Mouse (Mus musculus): ENCODE results near the gene Cldn10. TPM values are rescaled to one million over a fixed set of nuclear protein-coding genes. Genes with fewer than 3 reads are reported as not detected.
"Not testable (repeated sequence)": the region's sequence is repeated elsewhere in the genome, so short reads cannot be mapped to it uniquely, and the experiment has no call there.

The Cldn10 gene
- polyA plus RNA-seq, 1 experiment from 2014 or later: 1.4 TPM

DNA sequence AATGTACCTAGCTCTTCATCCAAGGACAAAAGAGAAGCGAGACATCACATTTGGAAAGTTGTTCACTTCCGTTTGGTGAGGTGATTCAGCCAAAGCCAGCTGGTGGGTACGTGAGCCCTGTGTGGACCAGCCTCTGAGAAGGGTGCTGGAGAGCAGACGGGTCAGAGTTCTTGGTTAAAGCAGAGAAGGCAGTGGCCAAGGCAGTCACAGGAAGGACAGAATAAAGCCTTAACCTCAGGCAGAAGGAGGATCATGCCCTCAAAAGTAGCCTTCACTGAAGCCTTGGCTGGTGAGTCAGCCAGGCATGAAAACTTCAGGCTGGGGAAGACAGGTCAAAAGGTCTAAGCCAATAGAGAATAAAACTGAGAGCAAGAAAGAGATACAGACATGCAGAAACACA is 22.0 kb downstream of the Cldn10 start:
- WGBS: 83% methylated on average over 4 of the region's 4 CpGs
- Histone ChIP-seq H3K4me1 (no peaks in the 10 kb centered on the region), H3K36me3 (no peaks in the 10 kb centered on the region), H3K4me3 (no peak overlapping the region), H3K9me3 (no peaks in the 10 kb centered on the region), H3K27me3 (no peaks in the 10 kb centered on the region), H3K4me2 (no peak overlapping the region), H3K9ac (no peak overlapping the region), H3K27ac (no peak overlapping the region)
- no peak for ATAC-seq (ENCODE audit: insufficient number of reproducible peaks, low FRiP score, low TSS enrichment, low read depth)

DNA sequence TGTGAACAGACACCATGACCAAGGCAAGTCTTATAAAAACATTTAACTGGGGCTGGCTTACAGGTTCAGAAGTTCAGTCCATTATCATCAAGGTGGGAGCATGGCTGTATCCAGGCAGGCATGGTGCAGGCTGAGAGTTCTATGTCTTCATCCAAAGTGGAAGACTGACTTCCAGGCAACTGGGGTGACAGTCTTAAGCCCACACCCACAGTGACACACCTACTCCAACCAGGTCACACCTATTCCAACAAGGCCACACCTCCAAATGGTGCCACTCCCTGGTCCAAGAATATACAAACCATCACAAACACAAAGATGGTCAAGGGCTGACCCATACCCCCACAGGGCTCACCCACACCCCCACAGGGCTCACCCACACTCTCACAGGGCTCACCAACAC is 23.5 kb downstream of the Cldn10 start:
- not testable (repeated sequence) for H3K27me3 ChIP-seq; H3K36me3 ChIP-seq; H3K4me3 ChIP-seq; H3K4me2 ChIP-seq; H3K4me1 ChIP-seq; H3K9me3 ChIP-seq; H3K27ac ChIP-seq; H3K9ac ChIP-seq; ATAC-seq (ENCODE audit: insufficient number of reproducible peaks, low FRiP score, low TSS enrichment, low read depth)

DNA sequence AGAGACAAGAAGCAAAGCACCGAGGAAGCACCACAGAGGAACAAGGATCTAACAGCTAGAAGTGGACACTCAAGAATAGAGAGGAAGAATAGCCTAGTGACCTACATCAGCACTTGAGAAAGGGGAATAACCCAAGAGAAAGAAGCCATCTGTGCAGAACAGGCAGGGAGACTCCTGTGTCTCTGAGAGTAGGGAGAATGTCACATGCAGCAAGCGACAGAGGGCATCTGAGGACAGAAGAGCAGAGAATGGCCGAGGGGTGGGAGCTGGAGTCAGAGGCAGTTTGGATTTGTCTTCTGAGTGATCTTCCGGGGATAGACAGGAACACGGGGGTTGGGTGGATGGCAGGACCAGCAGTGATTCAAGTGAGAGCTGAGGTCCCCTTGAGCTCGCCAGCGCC is 25.4 kb downstream of the Cldn10 start:
- WGBS: 72% methylated on average over 7 of the region's 7 CpGs

DNA sequence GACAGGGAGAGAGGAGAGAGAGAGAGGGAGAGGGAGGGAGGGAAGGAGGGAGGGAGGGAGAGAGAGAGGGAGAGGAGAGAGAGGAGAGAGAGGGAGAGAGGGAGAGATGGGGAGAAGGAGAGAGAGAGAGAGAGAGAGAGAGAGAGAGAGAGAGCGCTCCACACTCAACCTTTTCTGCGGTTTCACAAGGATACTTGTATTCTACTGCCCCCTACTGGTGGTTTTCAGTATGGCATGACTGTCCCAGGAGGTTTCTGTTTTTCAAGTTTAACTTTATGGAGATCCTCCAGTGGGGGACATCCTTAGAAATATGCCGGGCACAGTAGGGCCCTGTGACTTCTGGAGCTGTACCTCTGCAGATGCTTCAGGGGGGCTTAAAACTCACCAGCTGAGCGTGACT is 28.8 kb downstream of the Cldn10 start:
- no peak for ATAC-seq (ENCODE audit: insufficient number of reproducible peaks, low FRiP score, low TSS enrichment, low read depth)
- H3K27ac ChIP-seq: no peak overlapping the region
- H3K4me3 ChIP-seq: no peak overlapping the region
- H3K9me3 ChIP-seq: no peaks in the 10 kb centered on the region
- no peaks in the 10 kb centered on the region for H3K4me1 ChIP-seq
- no peak overlapping the region for H3K4me2 ChIP-seq
- no peaks in the 10 kb centered on the region for H3K36me3 ChIP-seq
- WGBS: 16% methylated on average over 4 of the region's 4 CpGs
- no peaks in the 10 kb centered on the region for H3K27me3 ChIP-seq
- H3K9ac ChIP-seq: no peak overlapping the region

More for the DNA sequence above, 25.4 kb downstream of the Cldn10 start:
- ATAC-seq (ENCODE audit: insufficient number of reproducible peaks, low FRiP score, low TSS enrichment, low read depth): no peak
- Histone ChIP-seq H3K36me3 (no peaks in the 10 kb centered on the region), H3K9me3 (no peaks in the 10 kb centered on the region), H3K27ac (no peak overlapping the region), H3K4me1 (no peaks in the 10 kb centered on the region), H3K4me3 (no peak overlapping the region), H3K9ac (no peak overlapping the region), H3K4me2 (no peak overlapping the region), H3K27me3 (no peaks in the 10 kb centered on the region)

DNA sequence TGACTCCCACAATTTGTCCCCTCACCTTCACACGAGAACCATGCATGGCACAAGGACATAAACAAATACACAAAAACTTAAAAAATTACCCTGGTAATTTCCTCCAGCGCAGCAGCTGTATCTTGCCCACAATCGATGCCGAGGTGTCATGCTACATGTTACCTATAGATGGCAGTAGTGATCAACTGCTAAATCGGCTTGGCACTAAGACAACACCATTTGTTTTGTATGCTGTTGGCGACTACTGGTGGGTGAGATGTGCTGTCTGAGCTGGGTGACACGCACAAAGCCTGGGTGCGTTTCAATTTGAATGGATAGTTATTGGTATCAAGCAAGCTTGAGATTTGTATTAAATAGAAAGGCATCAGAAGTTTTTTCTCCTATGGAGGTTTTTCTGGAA is 32.4 kb downstream of the Cldn10 start:
- H3K27me3 ChIP-seq: no peaks in the 10 kb centered on the region
- no peak for ATAC-seq (ENCODE audit: insufficient number of reproducible peaks, low FRiP score, low TSS enrichment, low read depth)
- H3K9ac ChIP-seq: no peak overlapping the region
- WGBS: 12% methylated on average over 8 of the region's 8 CpGs
- H3K9me3 ChIP-seq: no peaks in the 10 kb centered on the region
- H3K4me1 ChIP-seq: no peaks in the 10 kb centered on the region
- no peak overlapping the region for H3K27ac ChIP-seq
- H3K36me3 ChIP-seq: no peaks in the 10 kb centered on the region
- no peak overlapping the region for H3K4me3 ChIP-seq
- no peak overlapping the region for H3K4me2 ChIP-seq

DNA sequence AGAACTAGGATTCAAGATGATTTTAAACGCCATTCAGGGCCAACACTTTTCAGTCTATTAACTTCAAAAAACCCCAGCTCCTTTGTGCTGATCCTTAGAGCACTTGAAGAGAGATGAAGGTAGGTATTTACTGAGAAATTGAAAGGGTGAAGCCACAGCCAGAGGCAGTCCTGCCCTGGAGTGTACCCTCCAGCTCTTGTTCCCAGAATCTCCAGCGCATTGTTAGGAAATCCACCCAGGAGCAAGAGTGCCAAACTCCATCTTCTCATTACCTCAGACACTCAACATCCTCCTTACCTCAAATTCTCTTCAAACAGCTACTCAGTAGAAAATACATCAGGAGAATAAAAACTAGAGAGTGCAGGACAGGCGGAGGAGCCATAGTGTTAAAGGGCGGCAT is 35.1 kb downstream of the Cldn10 start:
- H3K27me3 ChIP-seq: no peaks in the 10 kb centered on the region
- H3K9ac ChIP-seq: no peak overlapping the region
- WGBS: 81% methylated on average over 4 of the region's 4 CpGs
- no peaks in the 10 kb centered on the region for H3K36me3 ChIP-seq
- no peak overlapping the region for H3K4me2 ChIP-seq
- no peak for ATAC-seq (ENCODE audit: insufficient number of reproducible peaks, low FRiP score, low TSS enrichment, low read depth)
- no peak overlapping the region for H3K27ac ChIP-seq
- no peak overlapping the region for H3K4me3 ChIP-seq
- H3K4me1 ChIP-seq: no peaks in the 10 kb centered on the region
- no peaks in the 10 kb centered on the region for H3K9me3 ChIP-seq

DNA sequence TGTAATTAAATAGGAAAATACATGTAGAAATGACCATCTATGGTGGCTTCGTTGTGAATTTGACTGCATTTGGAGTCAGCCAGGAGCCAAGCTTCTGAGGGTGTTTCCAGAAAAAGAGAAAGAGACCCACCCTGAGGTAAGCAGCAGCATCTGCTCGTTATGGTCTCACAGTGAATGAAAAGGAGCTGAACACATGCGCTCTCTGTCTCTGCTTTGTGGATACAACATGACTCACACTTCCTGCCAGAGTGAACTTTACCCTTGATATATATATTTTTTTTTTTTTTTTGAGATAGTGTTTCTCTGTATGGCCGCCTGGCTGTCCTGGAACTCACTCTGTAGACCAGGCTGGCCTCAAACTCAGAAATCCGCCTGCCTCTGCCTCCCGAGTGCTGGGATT is 35.6 kb downstream of the Cldn10 start:
- H3K4me3 ChIP-seq: no peak overlapping the region
- H3K9me3 ChIP-seq: no peaks in the 10 kb centered on the region
- H3K27me3 ChIP-seq: no peaks in the 10 kb centered on the region
- H3K4me1 ChIP-seq: no peaks in the 10 kb centered on the region
- WGBS: 77% methylated on average over 6 of the region's 6 CpGs
- ATAC-seq (ENCODE audit: insufficient number of reproducible peaks, low FRiP score, low TSS enrichment, low read depth): no peak
- no peaks in the 10 kb centered on the region for H3K36me3 ChIP-seq
- H3K4me2 ChIP-seq: no peak overlapping the region
- H3K9ac ChIP-seq: no peak overlapping the region
- no peak overlapping the region for H3K27ac ChIP-seq

DNA sequence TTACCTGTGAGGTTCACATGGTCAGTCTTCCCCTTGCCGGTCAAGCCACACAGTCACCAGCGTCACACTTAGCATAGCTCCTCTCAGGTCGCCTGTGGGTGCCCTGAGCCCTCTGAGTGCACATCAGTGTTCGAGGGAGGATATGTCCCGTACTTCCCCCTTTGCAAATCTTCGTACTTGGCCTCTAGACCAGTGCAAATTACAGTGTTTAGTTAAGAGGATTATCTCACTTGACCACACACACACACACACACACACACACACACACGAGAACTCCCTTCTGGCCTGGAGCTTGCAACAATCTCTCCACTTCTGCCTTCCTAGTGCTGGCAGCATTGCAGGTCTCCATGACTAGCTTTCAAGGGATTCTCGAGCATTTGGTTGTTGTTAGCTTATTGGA is 38.6 kb downstream of the Cldn10 start:
- H3K9me3 ChIP-seq: no peaks in the 10 kb centered on the region
- WGBS: 83% methylated on average over 8 of the region's 8 CpGs
- H3K4me1 ChIP-seq: no peaks in the 10 kb centered on the region
- H3K36me3 ChIP-seq: no peaks in the 10 kb centered on the region
- H3K27me3 ChIP-seq: no peaks in the 10 kb centered on the region
- no peak overlapping the region for H3K9ac ChIP-seq
- no peak overlapping the region for H3K27ac ChIP-seq
- no peak overlapping the region for H3K4me2 ChIP-seq
- H3K4me3 ChIP-seq: no peak overlapping the region
- no peak for ATAC-seq (ENCODE audit: insufficient number of reproducible peaks, low FRiP score, low TSS enrichment, low read depth)

DNA sequence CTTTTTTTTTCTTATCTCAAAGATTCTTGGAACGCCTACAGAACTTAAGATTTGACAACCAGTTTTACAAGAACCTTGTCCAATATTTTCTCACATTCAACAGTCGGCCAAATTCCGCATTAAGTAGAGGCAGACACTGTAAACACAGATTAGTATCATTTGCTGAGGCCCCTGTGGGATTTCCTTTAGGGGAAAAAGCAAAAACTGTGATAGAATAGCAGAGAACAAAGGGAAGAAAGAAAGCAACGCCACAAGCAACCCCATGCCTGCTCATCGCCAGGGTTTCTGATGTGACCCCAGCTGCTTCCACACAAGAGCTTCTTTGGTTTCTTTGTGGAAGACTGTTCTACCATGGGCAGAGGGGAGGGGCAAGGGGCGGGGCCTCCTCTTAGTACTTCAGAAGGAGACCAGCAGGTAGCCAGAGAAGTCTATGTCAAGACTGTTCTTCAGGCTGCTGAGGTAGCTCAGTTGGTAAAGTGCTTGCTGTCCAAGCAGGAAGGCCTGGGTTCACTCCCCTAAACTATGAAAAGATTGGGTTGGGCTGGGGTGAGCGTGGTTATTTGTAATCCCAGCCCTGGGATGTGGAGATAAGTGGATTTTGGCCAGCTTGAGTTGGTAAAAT is 39.7 kb downstream of the Cldn10 start:
- H3K36me3 ChIP-seq: no peaks in the 10 kb centered on the region
- no peaks in the 10 kb centered on the region for H3K9me3 ChIP-seq
- ATAC-seq (ENCODE audit: insufficient number of reproducible peaks, low FRiP score, low TSS enrichment, low read depth): no peak
- no peak overlapping the region for H3K27ac ChIP-seq
- H3K9ac ChIP-seq: no peak overlapping the region
- no peak overlapping the region for H3K4me3 ChIP-seq
- no peaks in the 10 kb centered on the region; the same call in 1 of the 2 replicates for H3K4me1 ChIP-seq
- WGBS: 56% methylated on average over 7 of the region's 7 CpGs
- H3K27me3 ChIP-seq: no peaks in the 10 kb centered on the region
- no peak overlapping the region for H3K4me2 ChIP-seq

DNA sequence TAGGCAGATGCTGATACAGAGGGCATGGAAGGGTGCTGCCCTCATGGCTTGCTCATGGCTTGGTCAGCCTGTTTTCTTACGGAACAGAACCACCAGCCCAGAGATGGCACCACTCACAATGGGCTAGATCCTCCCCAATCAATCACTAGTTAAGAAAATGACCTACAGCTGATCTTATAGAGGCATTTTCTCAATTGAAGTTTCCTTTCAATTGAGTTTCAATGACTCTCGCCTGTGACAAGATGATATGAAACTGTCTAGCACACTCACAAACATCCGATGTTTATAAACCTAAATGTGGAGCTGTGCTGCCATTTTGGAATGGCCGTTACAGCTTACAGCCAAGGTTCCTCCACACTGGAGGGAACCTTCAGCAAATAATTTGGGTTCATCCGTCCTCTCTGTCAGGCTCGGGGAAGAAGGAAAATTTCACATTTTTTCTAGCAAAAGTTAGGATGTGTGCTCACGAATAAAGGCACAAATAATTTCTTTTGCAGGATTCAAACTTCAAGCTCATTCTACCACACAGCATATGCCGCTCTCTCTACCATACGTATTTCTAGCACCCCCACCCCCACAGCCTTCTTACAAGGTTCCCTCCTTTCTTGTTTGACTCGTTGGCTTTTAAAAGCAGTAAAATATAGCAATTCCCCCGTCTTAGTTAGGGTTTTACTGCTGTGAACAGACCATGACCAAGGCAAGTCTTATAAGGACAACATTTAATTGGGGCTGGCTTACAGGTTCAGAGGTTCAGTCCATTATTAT is 41.8 kb downstream of the Cldn10 start:
- Histone ChIP-seq H3K4me2 (no peak overlapping the region), H3K36me3 (no peaks in the 10 kb centered on the region), H3K27ac (no peak overlapping the region), H3K4me3 (no peak overlapping the region), H3K9ac (no peak overlapping the region), H3K9me3 (no peaks in the 10 kb centered on the region), H3K27me3 (no peaks in the 10 kb centered on the region), H3K4me1 (peaks cover 5% of the 10 kb centered on the region; the same call in 1 of the 2 replicates)
- ATAC-seq (ENCODE audit: insufficient number of reproducible peaks, low FRiP score, low TSS enrichment, low read depth): no peak
- 78% methylated on average over 11 of the region's 11 CpGs for WGBS

DNA sequence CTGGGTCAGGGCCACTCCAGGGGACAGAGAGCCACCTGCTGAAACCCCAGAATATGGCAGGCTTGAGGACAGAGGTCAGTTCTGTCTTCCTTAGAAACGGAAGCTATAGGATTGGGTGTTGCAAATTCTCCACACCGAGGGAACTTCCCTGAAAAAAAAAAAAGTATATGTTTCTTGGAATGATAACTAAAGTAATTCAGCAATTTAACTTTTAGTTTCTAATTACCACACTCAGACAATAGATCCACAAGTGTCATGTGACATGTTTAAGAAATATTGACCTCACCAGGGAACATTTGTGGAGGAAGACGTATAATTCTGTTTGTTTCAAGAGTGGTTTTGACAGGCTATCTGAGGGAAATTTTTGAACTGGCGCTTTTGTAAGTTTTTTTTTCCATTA is 43.9 kb downstream of the Cldn10 start:
- H3K27me3 ChIP-seq: no peaks in the 10 kb centered on the region
- H3K4me1 ChIP-seq: peaks cover 5% of the 10 kb centered on the region; the same call in 1 of the 2 replicates
- no peaks in the 10 kb centered on the region for H3K9me3 ChIP-seq
- H3K27ac ChIP-seq: no peak overlapping the region
- H3K4me3 ChIP-seq: no peak overlapping the region
- no peak overlapping the region for H3K4me2 ChIP-seq
- H3K36me3 ChIP-seq: no peaks in the 10 kb centered on the region
- ATAC-seq (ENCODE audit: insufficient number of reproducible peaks, low FRiP score, low TSS enrichment, low read depth): no peak
- WGBS: 73% methylated on average over 4 of the region's 4 CpGs
- no peak overlapping the region for H3K9ac ChIP-seq

DNA sequence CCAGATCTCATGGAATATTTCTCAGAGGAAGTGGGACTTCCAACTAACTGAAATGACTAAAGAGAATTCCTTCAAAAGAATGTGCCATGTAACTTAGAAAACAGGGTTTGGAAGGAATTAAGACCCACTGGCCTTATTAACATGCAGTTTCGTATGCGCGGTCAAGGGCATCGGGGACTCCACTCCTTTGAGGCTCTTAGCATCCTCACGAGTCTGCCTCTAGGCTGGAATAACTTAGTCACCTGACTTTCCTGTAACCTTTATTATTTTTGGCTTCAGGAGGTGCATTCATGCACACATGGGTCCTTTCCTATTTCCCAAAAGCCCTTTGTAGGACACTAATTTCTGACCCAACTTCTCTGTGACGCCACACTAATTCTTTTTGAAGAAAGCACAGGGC is 45.5 kb downstream of the Cldn10 start:
- no peak overlapping the region for H3K4me2 ChIP-seq
- H3K27ac ChIP-seq: no peak overlapping the region
- no peaks in the 10 kb centered on the region for H3K9me3 ChIP-seq
- H3K36me3 ChIP-seq: no peaks in the 10 kb centered on the region
- ATAC-seq (ENCODE audit: insufficient number of reproducible peaks, low FRiP score, low TSS enrichment, low read depth): no peak
- no peak overlapping the region for H3K4me3 ChIP-seq
- H3K27me3 ChIP-seq: no peaks in the 10 kb centered on the region
- WGBS: 60% methylated on average over 6 of the region's 6 CpGs
- peaks cover 5% of the 10 kb centered on the region; the same call in 1 of the 2 replicates for H3K4me1 ChIP-seq
- H3K9ac ChIP-seq: no peak overlapping the region
